Mouse (Mus musculus): ENCODE measurements at regions not wholly inside any gene's neighbourhood (a gene's known extent, or its start where the extent isn't known, plus 50 kb on each side); places are given as distances from the start of the nearest gene placed in this dataset.

DNA sequence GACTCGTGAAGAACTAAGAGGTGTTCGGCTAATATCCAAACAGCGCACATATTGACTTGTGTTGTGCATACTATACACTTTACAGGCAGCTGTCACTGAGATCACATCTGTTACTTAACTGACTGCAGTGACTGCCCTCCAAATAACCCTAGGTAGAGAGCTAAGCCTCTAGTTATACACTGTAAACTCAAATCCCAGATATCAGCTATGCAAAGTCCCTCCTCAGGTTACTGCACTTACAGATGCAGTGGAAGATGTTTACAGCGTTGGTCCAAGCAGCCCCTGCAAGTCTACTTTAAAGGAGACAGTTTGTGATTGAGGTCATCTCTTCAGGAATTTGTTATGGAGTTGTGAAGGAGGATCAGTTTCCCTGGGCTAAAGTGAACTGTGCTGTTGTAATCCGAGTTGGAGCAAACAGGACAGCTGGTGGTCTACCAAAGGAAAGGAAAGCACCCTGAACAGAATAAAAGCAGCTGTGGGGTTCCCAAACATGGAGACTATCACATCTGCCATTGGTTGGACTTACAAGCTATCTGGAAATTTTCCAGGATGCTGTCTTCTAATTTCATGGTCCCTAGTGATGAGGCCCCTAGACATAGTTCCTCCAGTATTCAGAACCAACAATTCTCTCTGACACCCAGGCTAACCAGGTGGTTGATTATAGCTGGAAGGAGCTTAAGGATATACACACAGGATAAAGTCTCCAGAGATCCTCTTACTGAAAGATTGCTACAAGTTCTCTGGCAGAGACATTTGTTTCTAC, 108.7 kb upstream of the Stk26 start:
- in situ Hi-C loops (cut with MboI, MseI): loop anchor here in 1 of 2 experiments (25.0 kb wide), 1 partner anchor 1155 kb away; no protein-coding TSS in a partner anchor

DNA sequence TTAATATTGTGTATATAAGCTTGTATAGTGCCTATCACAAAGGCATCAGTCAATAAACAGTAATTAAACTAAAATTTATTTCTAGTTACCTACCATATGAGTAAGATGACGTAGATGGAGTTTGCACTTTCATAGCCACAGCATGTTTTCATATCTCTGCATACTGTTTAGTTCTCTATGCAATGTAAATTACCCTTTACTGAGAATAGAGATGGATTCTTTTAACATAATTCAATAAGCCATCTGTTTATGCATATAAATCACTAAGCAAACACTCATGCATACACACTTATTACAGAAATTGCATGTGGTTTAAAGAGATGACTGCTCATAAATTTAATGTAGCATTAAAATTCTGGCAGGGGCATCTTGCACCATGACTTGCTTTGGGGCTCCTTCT, 87.4 kb upstream of the Stk26 start:
- in situ Hi-C loops (cut with MboI, MseI): no loop called here

Data from T-helper 17 cell (primary cell).